Mouse (Mus musculus): ENCODE data around the gene Tysnd1.

The Tysnd1 gene

DNA sequence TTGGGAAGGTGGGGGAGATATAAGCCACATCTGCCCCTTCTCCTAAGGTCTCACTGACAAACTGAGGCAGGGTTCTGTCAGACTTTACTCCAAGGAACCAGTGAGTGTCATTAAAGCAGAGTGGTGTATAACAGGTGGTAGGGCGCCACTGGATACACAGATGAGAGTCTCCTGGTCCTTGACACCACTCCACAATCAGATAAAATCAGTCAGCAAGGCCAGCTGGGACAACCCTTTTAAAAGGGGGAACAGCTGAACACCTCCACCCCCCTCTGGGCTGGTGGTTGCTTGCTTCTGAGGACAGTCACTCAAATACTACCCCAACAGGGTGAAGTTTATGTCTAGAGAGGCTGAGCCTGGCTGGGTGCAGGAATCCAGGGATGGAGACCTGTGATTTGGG is 42.2 kb downstream of the Tysnd1 start:
- DNase-seq (ENCODE audit: low read depth) = no peak

- DNase-seq (ENCODE audit: low read depth) = no peak
Observed at GRCm38 (mm10) chr10:61738126-61738525, 42.8 kb downstream of the Tysnd1 start.

GRCm38 (mm10) chr10:61741306-61741705 is 46.0 kb downstream of the Tysnd1 start:
- DNase-seq (ENCODE audit: low read depth) = no peak

DNA sequence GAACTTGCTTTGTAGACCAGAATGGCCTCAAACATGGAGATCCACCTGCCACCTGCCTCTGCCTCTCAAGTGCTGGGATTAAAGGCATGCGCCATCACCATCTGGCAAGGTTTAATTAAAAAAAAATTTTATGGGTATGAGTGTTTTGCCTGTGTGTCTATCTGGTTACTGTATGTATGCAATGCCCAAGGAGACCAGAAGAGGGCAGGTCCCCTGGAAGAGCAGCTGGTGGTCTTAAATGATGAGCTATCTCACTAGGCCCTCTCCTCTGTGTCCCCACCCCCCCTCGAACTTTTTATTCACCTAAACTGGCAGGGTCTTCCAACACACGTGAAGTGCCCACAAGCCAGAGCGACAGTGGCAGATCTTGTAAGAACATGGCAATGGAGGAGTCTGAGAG is 46.6 kb downstream of the Tysnd1 start:
- no peak for DNase-seq (ENCODE audit: low read depth)

- no peak for DNase-seq (ENCODE audit: low read depth)
Observed at GRCm38 (mm10) chr10:61742336-61742735, 47.0 kb downstream of the Tysnd1 start.

GRCm38 (mm10) chr10:61745133-61745532 is 49.8 kb downstream of the Tysnd1 start:
- no peak for DNase-seq (ENCODE audit: low read depth)

DNA sequence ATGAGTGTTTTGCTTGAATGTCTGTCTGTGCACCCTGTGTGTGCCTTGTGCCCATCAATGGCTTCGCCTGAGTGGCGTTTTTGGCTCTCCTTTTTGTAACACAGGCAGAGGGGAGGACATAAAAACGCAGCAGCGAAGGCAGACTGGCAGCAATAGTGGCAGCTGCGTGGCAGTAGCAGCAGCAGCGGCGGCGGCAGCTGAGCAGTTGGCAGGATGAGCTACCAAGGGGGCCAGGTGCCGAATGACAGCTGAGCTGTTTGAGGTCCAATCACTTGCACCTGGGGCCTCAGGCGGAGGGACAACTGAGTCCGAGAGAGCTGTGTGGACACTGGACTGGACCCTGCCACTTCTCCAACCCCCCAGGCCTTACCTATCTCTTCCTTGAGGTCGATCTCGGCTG is 52.0 kb downstream of the Tysnd1 start:
- no peak for DNase-seq (ENCODE audit: low read depth)

DNA sequence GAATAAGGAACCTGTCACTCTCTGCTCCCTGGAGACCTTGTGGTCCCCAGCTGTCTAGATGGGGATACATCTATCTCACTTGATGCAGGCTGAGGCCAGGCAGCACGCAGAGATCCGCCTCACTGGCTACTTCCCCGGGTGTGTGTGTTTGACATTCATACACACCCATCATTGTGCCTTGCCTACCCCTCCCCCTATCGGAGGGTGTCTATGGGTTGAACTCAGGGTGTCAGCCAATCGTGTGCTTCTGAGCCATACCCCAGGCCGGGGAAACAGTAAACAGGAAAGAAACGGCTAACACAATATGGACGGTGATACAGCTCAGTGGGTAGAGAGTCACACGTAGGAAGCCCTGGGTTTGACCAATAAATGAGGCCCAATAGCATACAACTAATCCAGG is 54.7 kb downstream of the Tysnd1 start:
- DNase-seq (ENCODE audit: low read depth) = no peak

DNA sequence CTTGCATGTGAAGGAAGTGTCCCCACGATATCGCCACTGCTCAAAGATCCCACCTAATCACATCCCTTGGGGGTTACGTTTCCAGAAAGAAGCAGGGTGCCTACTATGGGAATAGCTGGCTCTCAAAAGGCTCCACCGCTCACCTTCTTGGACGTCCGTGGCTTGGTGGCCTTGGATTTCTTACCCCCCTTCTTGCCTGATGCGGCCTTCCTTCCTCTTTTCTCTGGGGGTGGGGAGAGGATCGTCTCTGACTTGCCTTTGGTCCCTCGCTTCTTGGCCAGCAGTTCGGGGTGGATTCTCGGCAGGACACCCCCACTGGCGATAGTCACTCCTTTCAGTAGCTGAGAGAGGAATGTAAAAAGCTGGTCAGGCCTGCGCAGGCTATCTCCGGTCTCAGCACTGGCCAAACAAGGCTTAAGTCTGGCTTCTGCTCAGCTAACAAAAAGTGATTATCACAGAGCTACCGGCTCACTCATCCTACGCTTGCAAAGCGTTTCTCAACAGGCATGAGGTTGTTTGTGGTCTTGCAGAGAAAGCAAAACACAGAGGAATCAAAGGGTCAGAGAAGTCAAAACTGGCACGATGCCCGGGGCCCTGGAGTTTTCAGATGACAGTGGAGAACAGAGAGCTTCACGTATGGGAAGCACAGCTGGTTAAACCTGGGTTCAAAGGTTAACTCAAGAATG is 56.4 kb downstream of the Tysnd1 start:
- DNase-seq (ENCODE audit: low read depth) = no peak
